ENCODE assay signal across 10 mouse cellular contexts in genomic region chr7:83886366-83887129, GRCm38 (mm10). TPM values are rescaled to one million over a fixed set of nuclear protein-coding genes. Genes with fewer than 3 reads are reported as not detected.
DNase-seq lines count a peak whose midpoint lies in the region; ATAC-seq and TF ChIP-seq lines count a peak whose summit lies in the region.
"Had no signal": no experiment of that assay in that cellular context is flagged by ENCODE, and none has a peak within 500 bp of the region (broad histone marks: within the 10 kb centered on the region; RNA-seq: fewer than 3 reads in every experiment).

No protein-coding gene starts in this region.

- no peak overlapping the region for H3K27ac ChIP-seq in heart, adult 2 months
- no peak overlapping the region for H3K27ac ChIP-seq in liver, adult 2 months (replicated peaks; ENCODE audit: insufficient read depth, low read depth, low read length)
- no peak overlapping the region for H3K27ac ChIP-seq in hindbrain, embryonic 14.5 days
- H3K27ac ChIP-seq: forebrain, embryonic 15.5 days had no signal

- TF ChIP-seq CTCF in heart, adult 2 months (IDR thresholded peaks at IDR 0.05): peak; percentile 79
- peak; percentile 36 for TF ChIP-seq CTCF in liver, adult 2 months (IDR thresholded peaks at IDR 0.05; ENCODE audit: low read depth, low read length)

- ATAC-seq in hindbrain, embryonic 14.5 days (ENCODE audit: low FRiP score): no peak
- ATAC-seq: forebrain, embryonic 15.5 days had no signal

- H3K4me3 ChIP-seq in heart, adult 2 months: no peak overlapping the region
- no peak overlapping the region for H3K4me3 ChIP-seq in liver, adult 2 months (ENCODE audit: insufficient read depth, low read depth, low read length)
- H3K4me3 ChIP-seq in hindbrain, embryonic 14.5 days (replicated peaks; ENCODE audit: low read length): no peak overlapping the region
- H3K4me3 ChIP-seq: forebrain, embryonic 15.5 days had no signal

- intact Hi-C loops in heart, adult 2 months (cut with DNase I): loop anchor here (2.0 to 5.0 kb wide), 3 partner anchors 84 to 319 kb away; no protein-coding TSS in a partner anchor

- WGBS in heart, adult 2 months: 89% methylated on average over 6 of the region's 6 CpGs
- WGBS in liver, adult 2 months: 94% methylated on average over 6 of the region's 6 CpGs
- 93% methylated on average over 6 of the region's 6 CpGs for WGBS in hindbrain, embryonic 14.5 days

- H3K27me3 ChIP-seq in heart, adult 2 months (ENCODE audit: control insufficient read depth, insufficient read depth, low read length): no peaks in the 10 kb centered on the region
- no peaks in the 10 kb centered on the region for H3K27me3 ChIP-seq in liver, adult 2 months (ENCODE audit: control insufficient read depth, insufficient read depth, low read length)
- H3K27me3 ChIP-seq in hindbrain, embryonic 14.5 days (ENCODE audit: control insufficient read depth, insufficient read depth, low read length): no peaks in the 10 kb centered on the region
- H3K27me3 ChIP-seq: forebrain, embryonic 15.5 days had no signal

- H3K4me2 ChIP-seq in hindbrain, embryonic 14.5 days (replicated peaks): no peak overlapping the region
- H3K4me2 ChIP-seq: forebrain, embryonic 15.5 days had no signal

- no peaks in the 10 kb centered on the region; the same call in 1 of the 2 replicates for H3K9me3 ChIP-seq in hindbrain, embryonic 14.5 days (ENCODE audit: control insufficient read depth, low read length)
- H3K9me3 ChIP-seq: forebrain, embryonic 15.5 days had no signal

- H3K79me2 ChIP-seq in heart, adult 2 months (replicated peaks; ENCODE audit: control insufficient read depth, insufficient read depth, low read length): 0 out of 2 replicates have a peak, but pooled peaks cover 4% of the 10 kb centered on the region
- H3K79me2 ChIP-seq in liver, adult 2 months (ENCODE audit: control insufficient read depth, insufficient read depth, low read length): peaks cover 11% of the 10 kb centered on the region

- DNase-seq in heart, adult 2 months: no peak
- DNase-seq in heart, adult 18-20 months: no peak
- DNase-seq in 3T3-L1 (ENCODE audit: low read depth, low spot score) (peak; percentile 58), NIH3T3 (ENCODE audit: low read depth) (peak; percentile 66)
- peak; percentile 38 for DNase-seq in liver, adult 2 months (ENCODE audit: extremely low read depth, low read depth, low spot score)
- DNase-seq in ovary, postnatal 14 days (ENCODE audit: low spot score): no peak
- no peak for DNase-seq in frontal cortex, postnatal 14 days (ENCODE audit: low spot score in 2 of 2)
- DNase-seq in hindbrain, embryonic 14.5 days (ENCODE audit: low spot score): no peak
- DNase-seq: thymus, postnatal 36 days had no signal

- peaks cover 2% of the 10 kb centered on the region; the same call in 1 of the 2 replicates for H3K4me1 ChIP-seq in heart, adult 2 months (ENCODE audit: control insufficient read depth, insufficient read depth, low read length)
- H3K4me1 ChIP-seq in liver, adult 2 months (ENCODE audit: control insufficient read depth, insufficient read depth, low read length): peaks cover 12% of the 10 kb centered on the region
- peaks cover 17% of the 10 kb centered on the region for H3K4me1 ChIP-seq in hindbrain, embryonic 14.5 days (replicated peaks; ENCODE audit: control insufficient read depth, insufficient read depth, low read length)

- no peak for TF ChIP-seq EP300 in heart, adult 2 months (IDR thresholded peaks at IDR 0.05; ENCODE audit: insufficient read depth, low read depth, low read length)

- H3K9ac ChIP-seq in heart, adult 2 months (ENCODE audit: low read depth, low read length): no peak overlapping the region
- no peak overlapping the region for H3K9ac ChIP-seq in liver, adult 2 months (ENCODE audit: low read depth, low read length)
- no peak overlapping the region for H3K9ac ChIP-seq in hindbrain, embryonic 14.5 days
- H3K9ac ChIP-seq: forebrain, embryonic 15.5 days had no signal

- no peak for TF ChIP-seq POLR2A in heart, adult 2 months (IDR thresholded peaks at IDR 0.05; ENCODE audit: insufficient read depth, low read depth, low read length)
- no peak for TF ChIP-seq POLR2A in liver, adult 2 months (IDR thresholded peaks at IDR 0.05; ENCODE audit: extremely low read depth, insufficient read depth, low read length)

- H3K36me3 ChIP-seq in heart, adult 2 months (ENCODE audit: control insufficient read depth, insufficient read depth, low read length): peaks cover 4% of the 10 kb centered on the region; the same call in 1 of the 2 replicates
- no peaks in the 10 kb centered on the region for H3K36me3 ChIP-seq in liver, adult 2 months (ENCODE audit: control insufficient read depth, insufficient read depth, low read length)
- no peaks in the 10 kb centered on the region; the same call in 1 of the 2 replicates for H3K36me3 ChIP-seq in hindbrain, embryonic 14.5 days (replicated peaks; ENCODE audit: control insufficient read depth, insufficient read depth)
- H3K36me3 ChIP-seq: forebrain, embryonic 15.5 days had no signal

RNA-seq across cellular contexts. Expression of gene Mesd, which starts 2.3 kb away (rescaled TPM):
- total RNA-seq in heart, adult 2 months (2021): 10 to 100 TPM; 51.5 to 52.0 TPM
- 11.4 and 19.4 TPM in 2 replicates for polyA plus RNA-seq in heart, adult 2 months (2012; rRNA removed)
- 10 to 100 TPM; 49.3 to 54.9 TPM for total RNA-seq in heart, adult 18-20 months (2021)
- 10.8 and 13.6 TPM in 2 replicates for total RNA-seq in liver, adult 2 months (2014; rRNA removed)
- 6.7 and 8.2 TPM in 2 replicates for polyA plus RNA-seq in liver, adult 2 months (2012; rRNA removed)
- polyA plus RNA-seq in hindbrain, embryonic 14.5 days (2014; fragmentation: Nextera tagmentation; extraction: Ambion mirVana): 55.8 and 56.1 TPM in 2 replicates

RNA-seq across cellular contexts. Expression of gene Tlnrd1, which starts 2.4 kb away (rescaled TPM):
- 1 to 10 TPM; 6.5 to 8.7 TPM for total RNA-seq in heart, adult 2 months (2021)
- 5.9 and 7.2 TPM in 2 replicates for polyA plus RNA-seq in heart, adult 2 months (2012; rRNA removed)
- total RNA-seq in heart, adult 18-20 months (2021): 1 to 10 TPM; 8.3 TPM
- total RNA-seq in liver, adult 2 months (2014; rRNA removed): 1.8 and 2.6 TPM in 2 replicates
- 2.9 and 4.6 TPM in 2 replicates for polyA plus RNA-seq in liver, adult 2 months (2012; rRNA removed)
- polyA plus RNA-seq in hindbrain, embryonic 14.5 days (2014; fragmentation: Nextera tagmentation; extraction: Ambion mirVana): 13.0 and 15.4 TPM in 2 replicates

Comparison
In these comparisons a context has a peak if more than half of its experiments do, and no peak if none do; other contexts are left out.
1. DNase-seq: peak in 3T3-L1 (single experiment), NIH3T3 (single experiment) and liver, adult 2 months (single experiment); none in heart, adult 2 months (0 of 2), heart, adult 18-20 months (0 of 2), ovary, postnatal 14 days (single experiment), frontal cortex, postnatal 14 days (0 of 2) and hindbrain, embryonic 14.5 days (single experiment).